Mouse (Mus musculus) MEL (cell line): Measurements from ENCODE around the gene Dynlt1f.
"Not testable (repeated sequence)": the region's sequence is repeated elsewhere in the genome, so short reads cannot be mapped to it uniquely, and the experiment has no call there.

ENCODE experiments used
- CHD1 ChIP-seq: IDR thresholded peaks from 2 replicates; pipeline ENCODE4 v1.6.1; 2012; ENCODE audit warnings: low read depth, mild to moderate bottlenecking, inconsistent platforms, low read length, improper control_type of control experiment
- CHD2 ChIP-seq: IDR thresholded peaks from 2 replicates; pipeline ENCODE4 v1.6.1; 2011; ENCODE audit warnings: low read length, improper control_type of control experiment
- CTCF ChIP-seq, 3 experiments: IDR thresholded peaks in 2 of 3; conservative IDR thresholded peaks in 1 of 3; 2 replicates each; pipeline ENCODE4 v1.5.1; 2011 to 2012; ENCODE audit warnings: low read length in 3 of 3, low read depth in 2 of 3, mild to moderate bottlenecking in 2 of 3, improper control_type of control experiment in 1 of 3, inconsistent platforms in 1 of 3, mixed read lengths in 1 of 3, moderate library complexity in 1 of 3; ENCODE audit not compliant: control insufficient read depth in 1 of 3, insufficient read depth in 1 of 3, poor library complexity in 1 of 3, severe bottlenecking in 1 of 3
- E2F4 ChIP-seq: IDR thresholded peaks from 2 replicates; pipeline ENCODE4 v1.6.1; 2011; ENCODE audit warnings: low read depth, low read length, improper control_type of control experiment, borderline replicate concordance
- EP300 ChIP-seq, 2 experiments: IDR thresholded peaks; 2 replicates each; pipeline ENCODE4 v1.6.1; 2011; ENCODE audit warnings: improper control_type of control experiment in 2 of 2, low read length in 2 of 2, low read depth in 1 of 2, mild to moderate bottlenecking in 1 of 2
- MAFK ChIP-seq: IDR thresholded peaks from 2 replicates; pipeline ENCODE4 v1.6.1; 2011; ENCODE audit warnings: low read depth, mild to moderate bottlenecking, low read length, improper control_type of control experiment, borderline replicate concordance
- MAX ChIP-seq: IDR thresholded peaks from 2 replicates; pipeline ENCODE4 v1.6.1; 2011; ENCODE audit warnings: low read length, improper control_type of control experiment
- MAZ ChIP-seq: IDR thresholded peaks from 2 replicates; pipeline ENCODE4 v1.6.1; 2012; ENCODE audit warnings: low read depth, mild to moderate bottlenecking, inconsistent platforms, low read length, improper control_type of control experiment
- MXI1 ChIP-seq: IDR thresholded peaks from 2 replicates; pipeline ENCODE4 v1.6.1; 2011; ENCODE audit warnings: mild to moderate bottlenecking, low read depth, low read length, improper control_type of control experiment
- POLR2A ChIP-seq, 2 experiments: IDR thresholded peaks; 2 replicates each; pipeline ENCODE4 v1.6.1; 2011 to 2012; ENCODE audit warnings: low read length in 2 of 2, mild to moderate bottlenecking in 2 of 2, control low read depth in 1 of 2, improper control_type of control experiment in 1 of 2, low read depth in 1 of 2, moderate library complexity in 1 of 2; ENCODE audit not compliant: control insufficient read depth in 1 of 2, insufficient read depth in 1 of 2, poor library complexity in 1 of 2
- POLR2AphosphoS5 ChIP-seq: IDR thresholded peaks from 2 replicates; pipeline ENCODE4 v1.6.1; 2012; ENCODE audit warnings: low read depth, borderline replicate concordance, mild to moderate bottlenecking, inconsistent platforms, low read length, moderate library complexity, mixed read lengths
- RAD21 ChIP-seq: IDR thresholded peaks from 2 replicates; pipeline ENCODE4 v1.6.1; 2011; ENCODE audit warnings: mild to moderate bottlenecking, low read depth, low read length, improper control_type of control experiment
- ZKSCAN1 ChIP-seq: IDR thresholded peaks from 2 replicates; pipeline ENCODE4 v1.6.1; 2012; ENCODE audit warnings: low read depth, mild to moderate bottlenecking, inconsistent platforms, low read length, improper control_type of control experiment, moderate library complexity
- ZMIZ1 ChIP-seq: IDR thresholded peaks from 2 replicates; pipeline ENCODE4 v1.6.1; 2012; ENCODE audit warnings: low read depth, mild to moderate bottlenecking, inconsistent platforms, low read length, improper control_type of control experiment, moderate library complexity

DNA sequence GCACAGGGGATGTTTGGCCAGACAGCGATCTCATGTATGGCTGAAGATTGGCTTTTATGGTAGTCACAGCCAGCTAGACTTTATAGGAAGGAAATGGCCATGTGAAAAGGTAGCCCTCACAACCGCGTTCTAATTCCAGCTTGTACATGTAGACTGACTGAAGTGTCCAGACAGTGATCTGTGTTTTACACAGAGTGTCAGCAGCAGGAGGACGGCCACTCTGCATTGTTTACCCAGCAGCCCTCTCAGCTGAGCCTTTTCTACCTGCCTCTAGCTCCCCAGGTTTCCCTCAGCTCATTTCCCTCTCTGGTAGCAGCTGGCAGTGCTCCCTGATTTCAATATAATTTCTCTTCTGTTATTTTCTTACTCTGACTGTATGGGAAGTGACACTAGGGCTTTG is 53.5 kb downstream of the Dynlt1f start:
- not testable (repeated sequence) for TF ChIP-seq CTCF (IDR thresholded peaks at IDR 0.05 in 2 of 3, conservative IDR thresholded peaks at IDR 0.05 in 1 of 3; ENCODE audit: control insufficient read depth in 1 of 3, insufficient read depth in 1 of 3, low read depth in 2 of 3, low read length in 3 of 3, poor library complexity in 1 of 3, severe bottlenecking in 1 of 3); POLR2A (IDR thresholded peaks at IDR 0.05; ENCODE audit: control insufficient read depth in 1 of 2, insufficient read depth in 1 of 2, low read depth in 1 of 2, low read length in 2 of 2, poor library complexity in 1 of 2); EP300 (IDR thresholded peaks at IDR 0.05; ENCODE audit: low read depth in 1 of 2, low read length in 2 of 2); E2F4; POLR2AphosphoS5; MAZ; ZMIZ1; MAFK; ZKSCAN1; MXI1; CHD2; MAX; CHD1; RAD21
